Mouse (Mus musculus) megakaryocyte, embryonic 14.5 days (primary cell): ENCODE results near the gene Olfr1148.

ENCODE experiments used
- FLI1 ChIP-seq: IDR thresholded peaks from 2 replicates; pipeline ENCODE4 v1.6.1; 2012; ENCODE audit warnings: low read length, inconsistent platforms, mixed read lengths
- GATA1 ChIP-seq: IDR thresholded peaks from 3 replicates; pipeline ENCODE4 v1.6.1; 2012; ENCODE audit warnings: mixed read lengths, low read length, inconsistent platforms, borderline replicate concordance

GRCm38 (mm10) chr2:87843693-87844092 lies 13.4 kb downstream of the Olfr1148 start, which contains the start of gene Olfr1150-ps1:
- TF ChIP-seq GATA1: no peak
- TF ChIP-seq FLI1: no peak
